Mouse (Mus musculus) limb, embryonic 14.5 days (tissue): Measurements from ENCODE around the gene Nup153. TPM values are rescaled to one million over a fixed set of nuclear protein-coding genes. Genes with fewer than 3 reads are reported as not detected.

Source experiments
- ATAC-seq: fragments of 200-750 bp; cut with Nextera tagmentation; 2 replicates; pipeline ENCODE4 v1.8.0; 2017; ENCODE audit warnings: low read depth, moderate number of reproducible peaks, moderate TSS enrichment; ENCODE audit not compliant: low FRiP score
- DNase-seq: peaks from one replicate; pipeline ENCODE4 v3.0.0-alpha.2; 2015; ENCODE audit warnings: low spot score
- H3K27ac ChIP-seq: fragments of 300-500 bp; sonication (generic); replicated peaks from 2 replicates; pipeline ENCODE4 v1.5.1; 2014; ENCODE audit warnings: low read depth, mild to moderate bottlenecking, low read length, moderate library complexity, mixed read lengths
- H3K27me3 ChIP-seq: fragments of 300-500 bp; sonication (generic); 2 replicates; pipeline ENCODE4 v1.6.1; 2014; ENCODE audit warnings: low read length, mixed read lengths; ENCODE audit not compliant: control insufficient read depth, insufficient read depth
- H3K36me3 ChIP-seq: fragments of 300-500 bp; sonication (generic); 2 replicates; pipeline ENCODE4 v1.6.1; 2014; ENCODE audit warnings: mild to moderate bottlenecking, low read length, moderate library complexity, mixed read lengths; ENCODE audit not compliant: control insufficient read depth, insufficient read depth
- H3K4me1 ChIP-seq: fragments of 300-500 bp; sonication (generic); 2 replicates; pipeline ENCODE4 v1.6.1; 2014; ENCODE audit warnings: antibody characterized with exemption, low read length, mixed read lengths; ENCODE audit not compliant: control insufficient read depth, insufficient read depth
- H3K4me2 ChIP-seq: fragments of 300-500 bp; sonication (generic); replicated peaks from 2 replicates; pipeline ENCODE4 v1.6.1; 2014; ENCODE audit warnings: low read depth, mild to moderate bottlenecking, low read length, moderate library complexity; ENCODE audit not compliant: severe bottlenecking
- H3K4me3 ChIP-seq: fragments of 300-500 bp; sonication (generic); replicated peaks from 2 replicates; pipeline ENCODE4 v1.5.1; 2014; ENCODE audit warnings: low read length
- H3K9ac ChIP-seq: fragments of 300-500 bp; sonication (generic); 2 replicates; pipeline ENCODE4 v1.6.1; 2014; ENCODE audit warnings: mild to moderate bottlenecking, low read depth, low read length, moderate library complexity; ENCODE audit not compliant: severe bottlenecking
- H3K9me3 ChIP-seq: fragments of 300-500 bp; sonication (generic); 2 replicates; pipeline ENCODE4 v1.6.1; 2016; ENCODE audit warnings: low read length; ENCODE audit not compliant: control insufficient read depth
- POLR2A ChIP-seq: fragments of 200-500 bp; IDR thresholded peaks from 2 replicates; pipeline ENCODE4 v1.8.0; 2012; ENCODE audit warnings: inconsistent platforms, mild to moderate bottlenecking, moderate library complexity, borderline replicate concordance; ENCODE audit not compliant: insufficient read depth, insufficient read length; ENCODE audit errors: extremely low read depth
- WGBS: fragments of 180-500 bp; shearing (Covaris S2); extraction: QIAGEN DNeasy Blood & Tissue Kit; methylation state at CpG from one replicate; pipeline ENCODE4 v1.1.7; 2014; 5-methylcytosine and 5-hydroxymethylcytosine counted together
- polyA plus RNA-seq, 2 experiments: library from polyadenylated mRNA; depleted of rRNA in 1 of 2; stranded (reverse) in 1 of 2; unstranded in 1 of 2; fragments of >200 nt; fragmentation: Nextera tagmentation in 1 of 2; extraction: Ambion mirVana in 1 of 2; gene quantifications; 2 replicates each; pipeline versions ENCODE4 v1.2.1 to v1.2.3; 2012 to 2014

Gene Nup153
- polyA plus RNA-seq, 2 experiments, result 32.3 to 65.8 TPM

GRCm38 (mm10) chr13:46654566-46654965 is 73.2 kb downstream of the Nup153 start:
- Histone ChIP-seq H3K27ac (no peak overlapping the region), H3K27me3 (no peaks in the 10 kb centered on the region), H3K4me3 (no peak overlapping the region), H3K4me1 (no peaks in the 10 kb centered on the region), H3K9me3 (no peaks in the 10 kb centered on the region), H3K36me3 (no peaks in the 10 kb centered on the region), H3K4me2 (no peak overlapping the region), H3K9ac (no peak overlapping the region)
- no peak for TF ChIP-seq POLR2A
- ATAC-seq, result no peak
- no peak for DNase-seq
- 83% methylated on average over 5 of the region's 5 CpGs for WGBS

GRCm38 (mm10) chr13:46653671-46654070 is 74.1 kb downstream of the Nup153 start:
- no peak for TF ChIP-seq POLR2A
- Histone ChIP-seq H3K27ac (no peak overlapping the region), H3K4me1 (no peaks in the 10 kb centered on the region), H3K4me3 (no peak overlapping the region), H3K27me3 (no peaks in the 10 kb centered on the region), H3K9ac (no peak overlapping the region), H3K36me3 (no peaks in the 10 kb centered on the region), H3K4me2 (no peak overlapping the region), H3K9me3 (no peaks in the 10 kb centered on the region)
- ATAC-seq, result no peak
- DNase-seq, result no peak
- 75% methylated on average over 4 of the region's 4 CpGs for WGBS

GRCm38 (mm10) chr13:46652671-46653070 is 75.1 kb downstream of the Nup153 start:
- H3K9me3 ChIP-seq, result no peaks in the 10 kb centered on the region
- no peak overlapping the region for H3K9ac ChIP-seq

GRCm38 (mm10) chr13:46651853-46652252 is 75.9 kb downstream of the Nup153 start:
- H3K27ac ChIP-seq, result no peak overlapping the region
- no peak overlapping the region for H3K9ac ChIP-seq
- H3K27me3 ChIP-seq, result no peaks in the 10 kb centered on the region
- ATAC-seq, result no peak
- H3K9me3 ChIP-seq, result no peaks in the 10 kb centered on the region
- H3K4me3 ChIP-seq, result no peak overlapping the region
- H3K4me2 ChIP-seq, result no peak overlapping the region
- no peaks in the 10 kb centered on the region for H3K4me1 ChIP-seq
- no peak for DNase-seq
- no peak for TF ChIP-seq POLR2A
- WGBS, result 84% methylated on average over 7 of the region's 7 CpGs
- no peaks in the 10 kb centered on the region for H3K36me3 ChIP-seq

More at GRCm38 (mm10) chr13:46652671-46653070, 75.1 kb downstream of the Nup153 start:
- Histone ChIP-seq H3K4me1 (no peaks in the 10 kb centered on the region), H3K27me3 (no peaks in the 10 kb centered on the region), H3K27ac (no peak overlapping the region), H3K36me3 (no peaks in the 10 kb centered on the region), H3K4me3 (no peak overlapping the region), H3K4me2 (no peak overlapping the region)
- no peak for TF ChIP-seq POLR2A
- WGBS, result 86% methylated on average over 7 of the region's 7 CpGs
- DNase-seq (no peak), ATAC-seq (no peak)

GRCm38 (mm10) chr13:46645476-46645875 is 82.3 kb downstream of the Nup153 start:
- ATAC-seq, result no peak
- Histone ChIP-seq H3K27me3 (no peaks in the 10 kb centered on the region), H3K27ac (no peak overlapping the region), H3K4me2 (no peak overlapping the region), H3K9me3 (peaks cover 7% of the 10 kb centered on the region; the same call in 1 of the 2 replicates), H3K4me1 (no peaks in the 10 kb centered on the region), H3K4me3 (no peak overlapping the region), H3K9ac (no peak overlapping the region), H3K36me3 (no peaks in the 10 kb centered on the region)
- DNase-seq, result no peak
- 73% methylated on average over 6 of the region's 6 CpGs for WGBS
- no peak for TF ChIP-seq POLR2A

- Histone ChIP-seq H3K4me3 (no peak overlapping the region), H3K9ac (no peak overlapping the region), H3K36me3 (no peaks in the 10 kb centered on the region), H3K27me3 (no peaks in the 10 kb centered on the region), H3K9me3 (peaks cover 7% of the 10 kb centered on the region; the same call in 1 of the 2 replicates), H3K27ac (no peak overlapping the region), H3K4me1 (no peaks in the 10 kb centered on the region), H3K4me2 (no peak overlapping the region)
- WGBS, result 86% methylated on average over 6 of the region's 6 CpGs
- ATAC-seq (no peak), DNase-seq (no peak)
- no peak for TF ChIP-seq POLR2A
Measured at GRCm38 (mm10) chr13:46644175-46644574, 83.6 kb downstream of the Nup153 start.
